Mouse (Mus musculus): Measurements from ENCODE around the gene Gm17078. TPM values are rescaled to one million over a fixed set of nuclear protein-coding genes. Genes with fewer than 3 reads are reported as not detected.

The Gm17078 gene
- polyA plus RNA-seq (2014; fragmentation: Illumina TruSeq; extraction: RNeasy Lipid Tissue Mini Kit (QIAGEN cat#74804); ENCODE audit: low replicate concordance): not detected

DNA sequence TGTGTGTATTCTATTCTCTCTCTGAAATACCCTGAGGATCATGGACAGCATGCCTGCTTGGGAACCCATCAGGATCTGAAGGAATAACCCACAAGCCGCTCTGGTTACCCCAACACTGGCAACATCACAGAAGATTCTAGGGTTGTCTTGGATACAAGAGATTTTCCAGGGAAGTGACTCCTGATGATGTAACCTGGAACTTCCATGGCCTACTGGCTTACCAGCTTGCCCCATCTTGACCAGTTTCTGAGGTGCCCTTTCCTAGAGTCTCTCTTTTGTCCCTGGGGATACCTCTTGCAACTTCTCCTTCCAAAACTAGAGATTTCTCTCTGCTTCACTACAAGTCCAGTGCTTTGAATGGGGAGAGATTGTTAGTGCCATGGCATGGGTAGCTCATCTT, at the start of gene Gm17078:
Gm17078 (minus strand) TSS at position 101 of the 400 bp plus-strand sequence.

DNA sequence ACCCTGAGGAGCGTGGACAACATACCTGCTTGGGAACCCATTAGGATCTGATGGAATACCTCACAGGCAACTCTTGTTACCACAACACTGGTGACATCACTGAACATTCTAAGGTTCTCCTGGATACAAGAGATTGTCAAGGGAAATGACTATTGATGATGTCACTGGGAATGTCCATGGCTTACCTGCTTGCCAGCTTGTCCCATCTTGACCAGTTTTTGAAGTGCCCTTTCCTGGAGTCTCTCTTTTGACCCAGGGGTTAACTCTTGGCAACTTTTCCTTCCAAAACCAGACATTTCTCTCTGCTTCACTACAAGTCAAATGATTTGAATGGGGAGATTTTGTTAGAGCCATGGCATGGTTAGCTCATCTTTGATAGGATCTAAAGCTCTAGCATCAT, 24.5 kb upstream of the Gm17078 start, which contains the start of gene Gm4181:
Gm4181 (minus strand) TSS at position 101 of the 400 bp plus-strand sequence.

DNA sequence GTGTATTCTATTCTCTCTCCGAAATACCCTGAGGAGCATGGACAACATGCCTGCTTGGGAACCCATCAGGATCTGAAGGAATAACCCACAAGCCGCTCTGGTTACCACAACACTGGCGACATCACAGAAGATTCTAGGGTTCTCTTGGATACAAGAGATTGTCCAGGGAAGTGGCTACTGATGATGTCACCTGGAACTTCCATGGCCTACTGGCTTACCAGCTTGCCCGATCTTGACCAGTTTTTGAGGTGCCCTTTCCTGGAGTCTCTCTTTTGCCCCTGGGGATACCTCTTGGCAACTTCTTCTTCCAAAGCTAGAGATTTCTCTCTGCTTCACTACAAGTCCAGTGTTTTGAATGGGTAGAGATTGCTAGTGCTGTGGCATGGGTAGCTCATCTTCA, 19.1 kb downstream of the Gm17078 start, which contains the start of gene Gm17174:
Gm17174 (minus strand) TSS at position 101 of the 400 bp plus-strand sequence.

DNA sequence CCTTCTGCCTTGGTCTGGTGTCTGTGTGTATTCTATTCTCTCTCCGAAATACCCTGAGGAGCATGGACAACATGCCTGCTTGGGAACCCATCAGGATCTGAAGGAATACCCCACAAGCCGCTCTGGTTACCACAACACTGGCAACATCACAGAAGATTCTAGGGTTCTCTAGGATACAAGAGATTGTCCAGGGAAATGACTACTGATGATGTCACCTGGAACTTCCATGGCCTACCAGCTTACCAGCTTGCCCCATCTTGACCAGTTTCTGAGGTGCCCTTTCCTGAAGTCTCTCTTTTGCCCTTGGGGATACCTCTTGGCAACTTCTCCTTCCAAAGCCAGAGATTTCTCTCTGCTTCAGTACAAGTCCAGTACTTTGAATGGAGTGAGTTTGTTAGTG, 37.1 kb downstream of the Gm17078 start, which contains the start of gene Gm17175:
Gm17175 (minus strand) TSS at position 101 of the 400 bp plus-strand sequence.

Other genes starting within 250 kb of the Gm17078 start
- gene Gm7247, start 249.6 kb downstream of the Gm17078 start, polyA plus RNA-seq (2014; fragmentation: Illumina TruSeq; extraction: RNeasy Lipid Tissue Mini Kit (QIAGEN cat#74804); ENCODE audit: low replicate concordance): not detected
- not detected for gene Vmn2r88, start 200.5 kb downstream of the Gm17078 start, polyA plus RNA-seq (2014; fragmentation: Illumina TruSeq; extraction: RNeasy Lipid Tissue Mini Kit (QIAGEN cat#74804); ENCODE audit: low replicate concordance)
- gene Vmn2r89, start 159.5 kb downstream of the Gm17078 start, polyA plus RNA-seq (2014; fragmentation: Illumina TruSeq; extraction: RNeasy Lipid Tissue Mini Kit (QIAGEN cat#74804); ENCODE audit: low replicate concordance): not detected
- gene Gm5622, start 58.5 kb downstream of the Gm17078 start, polyA plus RNA-seq (2014; fragmentation: Illumina TruSeq; extraction: RNeasy Lipid Tissue Mini Kit (QIAGEN cat#74804); ENCODE audit: low replicate concordance): not detected
- gene Gm17175, start 37.2 kb downstream of the Gm17078 start, polyA plus RNA-seq (2014; fragmentation: Illumina TruSeq; extraction: RNeasy Lipid Tissue Mini Kit (QIAGEN cat#74804); ENCODE audit: low replicate concordance): not detected
- gene Gm17174, start 19.2 kb downstream of the Gm17078 start, polyA plus RNA-seq (2014; fragmentation: Illumina TruSeq; extraction: RNeasy Lipid Tissue Mini Kit (QIAGEN cat#74804); ENCODE audit: low replicate concordance): not detected
- not detected for gene Gm4181, start 24.4 kb upstream of the Gm17078 start, polyA plus RNA-seq (2014; fragmentation: Illumina TruSeq; extraction: RNeasy Lipid Tissue Mini Kit (QIAGEN cat#74804); ENCODE audit: low replicate concordance)
- not detected for gene Gm17079, start 84.2 kb upstream of the Gm17078 start, polyA plus RNA-seq (2014; fragmentation: Illumina TruSeq; extraction: RNeasy Lipid Tissue Mini Kit (QIAGEN cat#74804); ENCODE audit: low replicate concordance)
- not detected for gene Gm5800, start 105.9 kb upstream of the Gm17078 start, polyA plus RNA-seq (2014; fragmentation: Illumina TruSeq; extraction: RNeasy Lipid Tissue Mini Kit (QIAGEN cat#74804); ENCODE audit: low replicate concordance)
- 125 TPM for gene Ang4, start 162.3 kb upstream of the Gm17078 start, polyA plus RNA-seq (2014; fragmentation: Illumina TruSeq; extraction: RNeasy Lipid Tissue Mini Kit (QIAGEN cat#74804); ENCODE audit: low replicate concordance)
- not detected for gene AY358078, start 188.7 kb upstream of the Gm17078 start, polyA plus RNA-seq (2014; fragmentation: Illumina TruSeq; extraction: RNeasy Lipid Tissue Mini Kit (QIAGEN cat#74804); ENCODE audit: low replicate concordance)
- not detected for gene Ear6, start 242.4 kb upstream of the Gm17078 start, polyA plus RNA-seq (2014; fragmentation: Illumina TruSeq; extraction: RNeasy Lipid Tissue Mini Kit (QIAGEN cat#74804); ENCODE audit: low replicate concordance)